Mouse (Mus musculus): ENCODE data around the gene Dynlt1c. TPM values are rescaled to one million over a fixed set of nuclear protein-coding genes. Genes with fewer than 3 reads are reported as not detected.
"Not testable (repeated sequence)": the region's sequence is repeated elsewhere in the genome, so short reads cannot be mapped to it uniquely, and the experiment has no call there.

Gene Dynlt1c
- polyA plus RNA-seq (2015; fragmentation: Nextera tagmentation; extraction: Ambion mirVana): 63.0 and 63.2 TPM in 2 replicates

DNA sequence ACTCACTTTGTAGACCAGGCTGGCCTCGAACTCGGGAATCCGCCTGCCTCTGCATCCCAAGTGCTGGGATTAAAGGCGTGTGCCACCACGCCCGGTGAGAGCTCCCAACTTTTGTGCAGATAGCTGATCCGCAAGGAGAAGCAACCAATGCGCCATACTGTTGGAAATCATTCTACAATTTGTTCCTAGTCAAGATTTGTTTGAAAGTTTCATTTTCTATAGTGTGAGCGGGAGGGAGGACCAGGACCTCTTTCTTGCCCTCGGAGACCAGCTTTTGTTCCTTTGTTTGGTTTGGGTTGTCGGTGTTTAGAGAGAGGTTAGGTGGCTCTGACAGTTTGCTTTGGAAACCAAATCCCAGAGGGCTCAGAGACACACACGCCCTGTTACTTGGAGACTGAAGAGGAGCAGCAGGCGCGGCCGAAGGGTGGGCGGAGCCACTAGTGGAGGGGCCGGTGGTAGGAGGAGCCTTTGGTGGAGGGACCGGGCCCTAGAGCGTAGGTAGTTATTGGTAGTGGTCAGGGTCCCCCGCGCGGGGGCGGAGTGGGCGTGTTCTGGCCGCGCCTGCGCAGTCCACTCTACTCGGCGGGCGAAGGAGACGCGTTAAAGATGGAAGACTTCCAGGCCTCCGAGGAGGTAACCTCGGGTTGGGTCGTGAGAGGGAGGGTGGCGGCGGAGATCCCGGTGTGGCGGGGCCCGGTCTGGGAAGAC, at the start of gene Dynlt1c:
Dynlt1c (plus strand) TSS at position 468 of the 708 bp plus-strand sequence.
- peak within 1 kb of the TSS; percentile 35 for H3K4me3 ChIP-seq (replicated peaks)
- H3K27me3 ChIP-seq (replicated peaks); H3K4me1 ChIP-seq; H3K9ac ChIP-seq (replicated peaks); H3K36me3 ChIP-seq; H3K9me3 ChIP-seq (replicated peaks): not testable (repeated sequence)
- peak within 1 kb of the TSS; percentile 72 for H3K27ac ChIP-seq (replicated peaks)
- H3K4me2 ChIP-seq: peak within 1 kb of the TSS; percentile 52
- peak; percentile 94 for ATAC-seq (ENCODE audit: low FRiP score)
- 8% methylated on average over 32 of the region's 40 CpGs for WGBS

DNA sequence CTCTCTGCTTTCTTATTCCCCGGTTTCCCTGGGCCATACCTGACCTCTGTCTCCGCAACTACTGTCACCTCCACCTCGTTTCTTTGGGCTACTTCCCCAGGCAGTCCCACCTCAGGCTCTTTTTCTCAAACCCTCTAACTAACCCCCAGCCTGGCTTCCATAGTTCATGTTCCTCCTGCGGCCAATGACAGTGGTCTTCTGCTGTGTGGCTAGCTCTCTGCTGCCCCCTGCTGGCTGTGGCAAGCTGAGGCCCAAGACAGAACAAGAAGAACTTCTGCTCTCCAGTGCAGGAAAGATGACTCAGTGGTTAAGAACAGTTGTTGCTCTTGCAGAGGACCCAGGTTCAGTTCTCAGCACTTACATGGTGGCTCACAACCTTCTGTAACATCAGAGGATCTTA, 47.7 kb upstream of the Dynlt1c start:
- H3K27me3 ChIP-seq (replicated peaks); H3K4me2 ChIP-seq; H3K36me3 ChIP-seq; H3K9me3 ChIP-seq (replicated peaks); H3K4me1 ChIP-seq; H3K4me3 ChIP-seq (replicated peaks); H3K27ac ChIP-seq (replicated peaks); H3K9ac ChIP-seq (replicated peaks): not testable (repeated sequence)
- peak; percentile 42; the same call in 1 of the 2 replicates for ATAC-seq (ENCODE audit: low FRiP score)
- WGBS: no CpG with 5 or more reads among the region's 4 CpGs

DNA sequence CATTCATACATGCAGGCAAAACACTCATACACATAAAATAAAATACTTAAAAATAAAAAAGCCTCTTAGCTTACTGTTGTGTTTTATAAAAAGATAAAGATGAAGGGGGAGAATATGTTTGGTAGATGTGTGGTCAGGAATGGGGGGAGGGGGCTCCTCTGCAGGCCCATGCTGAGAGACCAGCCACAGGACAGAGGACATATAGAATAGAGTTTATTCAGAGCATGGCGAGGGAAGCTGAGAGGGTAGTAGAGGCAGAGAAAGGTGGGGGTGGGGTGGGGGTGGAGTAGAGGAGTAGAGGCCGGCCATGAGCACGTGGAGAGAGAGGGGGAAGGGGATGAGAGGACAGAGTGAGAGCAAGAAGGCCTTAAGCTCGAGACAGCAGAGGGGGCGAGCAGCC, 47.2 kb upstream of the Dynlt1c start:
- not testable (repeated sequence) for H3K27ac ChIP-seq (replicated peaks); H3K9ac ChIP-seq (replicated peaks); H3K27me3 ChIP-seq (replicated peaks); H3K4me2 ChIP-seq; H3K9me3 ChIP-seq (replicated peaks); H3K4me3 ChIP-seq (replicated peaks); H3K36me3 ChIP-seq; H3K4me1 ChIP-seq
- no CpG with 5 or more reads among the region's 5 CpGs for WGBS
- ATAC-seq (ENCODE audit: low FRiP score): 0 out of 2 replicates have a peak, but pooled peaks have one; percentile 55

DNA sequence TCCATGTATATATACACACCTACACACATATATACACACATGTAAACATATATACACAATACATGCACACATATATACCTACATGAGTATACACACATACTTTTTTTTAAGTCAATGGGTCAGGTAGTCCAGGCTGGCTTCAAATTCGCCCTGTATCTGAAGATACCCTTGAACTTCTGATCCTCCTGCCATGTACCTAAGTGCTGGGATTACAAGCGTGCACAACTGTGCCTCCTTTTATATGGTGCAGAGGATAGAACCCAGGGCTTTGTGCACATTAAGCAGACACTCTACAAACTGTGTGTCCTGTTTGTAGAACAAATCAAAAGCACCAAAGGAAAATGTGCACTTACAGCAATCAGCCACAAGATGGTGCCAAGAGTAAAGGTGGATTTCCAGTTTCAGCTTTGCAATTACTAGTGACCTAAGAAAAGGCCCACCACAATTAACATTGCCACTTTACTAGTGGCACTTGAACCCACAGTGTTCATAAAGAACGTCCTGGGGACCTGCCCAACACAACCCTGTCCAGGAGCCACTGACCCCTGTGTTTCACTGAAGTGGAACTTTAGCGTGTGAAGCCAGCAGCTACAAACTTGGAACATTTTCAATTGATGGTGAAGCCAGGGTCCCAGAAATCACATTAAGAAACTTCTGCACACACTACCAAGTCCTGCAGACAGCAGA, 41.9 kb upstream of the Dynlt1c start:
- not testable (repeated sequence) for H3K4me3 ChIP-seq (replicated peaks); H3K4me2 ChIP-seq; H3K27ac ChIP-seq (replicated peaks); H3K4me1 ChIP-seq; H3K9ac ChIP-seq (replicated peaks); H3K36me3 ChIP-seq; H3K9me3 ChIP-seq (replicated peaks); H3K27me3 ChIP-seq (replicated peaks)
- no CpG with 5 or more reads among the region's 4 CpGs for WGBS
- peak; percentile 42; the same call in 1 of the 2 replicates for ATAC-seq (ENCODE audit: low FRiP score)

DNA sequence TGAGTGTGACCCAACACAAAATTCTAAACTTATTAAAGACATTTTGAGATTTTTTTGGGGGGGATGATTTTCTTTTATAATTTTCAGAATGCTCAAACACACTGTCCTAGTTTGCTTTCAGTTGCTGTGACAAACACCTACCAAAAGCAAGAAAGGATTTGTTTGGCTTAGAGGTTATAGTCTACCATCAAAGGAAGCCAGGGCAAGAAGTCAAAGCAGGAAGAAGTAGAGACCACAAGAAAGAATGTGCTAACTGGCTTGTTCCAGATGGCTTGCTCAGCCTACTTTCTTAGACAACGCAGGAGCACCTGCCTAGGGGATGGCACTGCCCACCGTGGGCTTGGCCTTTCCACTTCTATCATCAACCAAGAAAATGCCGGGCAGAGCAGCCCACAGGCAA, 36.6 kb upstream of the Dynlt1c start:
- not testable (repeated sequence) for H3K27ac ChIP-seq (replicated peaks); ATAC-seq (ENCODE audit: low FRiP score); H3K4me2 ChIP-seq; H3K36me3 ChIP-seq; H3K9me3 ChIP-seq (replicated peaks); H3K9ac ChIP-seq (replicated peaks); H3K4me3 ChIP-seq (replicated peaks); H3K27me3 ChIP-seq (replicated peaks); H3K4me1 ChIP-seq
- 93% methylated on average over 3 of the region's 3 CpGs for WGBS

DNA sequence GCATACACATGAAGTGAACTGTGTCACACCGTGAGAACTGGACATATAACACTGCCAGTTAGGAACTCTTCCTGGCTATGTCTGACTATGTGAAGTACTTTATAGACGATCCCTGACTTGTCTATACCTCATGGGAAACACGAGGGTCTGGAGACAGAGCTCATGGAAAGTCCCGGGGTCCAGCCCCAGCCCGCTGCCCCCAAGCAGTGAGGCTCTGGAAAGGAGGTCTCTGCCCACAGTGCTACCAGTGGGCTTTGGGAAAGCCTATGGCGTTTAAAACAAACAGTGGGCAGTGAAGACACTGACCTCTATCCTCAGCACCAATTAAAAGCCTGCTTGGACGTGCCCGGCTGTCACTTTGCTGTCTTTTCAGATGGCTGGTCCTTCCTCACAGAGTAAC, 33.6 kb upstream of the Dynlt1c start:
- not testable (repeated sequence) for H3K4me2 ChIP-seq; H3K36me3 ChIP-seq; H3K4me3 ChIP-seq (replicated peaks); H3K27ac ChIP-seq (replicated peaks); ATAC-seq (ENCODE audit: low FRiP score); H3K9ac ChIP-seq (replicated peaks); H3K4me1 ChIP-seq; H3K27me3 ChIP-seq (replicated peaks); H3K9me3 ChIP-seq (replicated peaks)
- WGBS: 81% methylated on average over 6 of the region's 8 CpGs

DNA sequence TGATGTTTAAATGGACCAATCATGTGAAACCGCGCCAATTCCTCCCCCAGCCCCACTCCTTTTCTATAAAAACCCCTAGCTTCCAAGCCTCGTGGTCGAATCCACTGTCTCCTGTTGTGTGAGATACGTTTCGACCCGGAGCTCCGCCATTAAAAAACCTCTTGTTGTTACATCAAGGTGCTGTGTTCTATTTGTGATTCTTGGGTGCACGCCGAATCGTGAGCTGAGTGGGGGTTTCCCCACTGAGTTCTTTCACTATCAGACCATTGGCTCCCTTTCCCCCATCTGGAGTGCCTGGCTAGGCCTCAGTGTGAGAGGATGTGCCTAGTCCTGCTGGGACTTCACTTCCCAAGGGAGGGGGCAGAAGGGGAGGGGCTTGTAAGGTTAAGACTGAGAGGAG, 30.2 kb upstream of the Dynlt1c start:
- not testable (repeated sequence) for H3K4me3 ChIP-seq (replicated peaks); H3K9me3 ChIP-seq (replicated peaks); H3K4me1 ChIP-seq; H3K4me2 ChIP-seq; H3K27ac ChIP-seq (replicated peaks); H3K9ac ChIP-seq (replicated peaks); ATAC-seq (ENCODE audit: low FRiP score); H3K36me3 ChIP-seq; H3K27me3 ChIP-seq (replicated peaks)
- 93% methylated on average over 11 of the region's 11 CpGs for WGBS

DNA sequence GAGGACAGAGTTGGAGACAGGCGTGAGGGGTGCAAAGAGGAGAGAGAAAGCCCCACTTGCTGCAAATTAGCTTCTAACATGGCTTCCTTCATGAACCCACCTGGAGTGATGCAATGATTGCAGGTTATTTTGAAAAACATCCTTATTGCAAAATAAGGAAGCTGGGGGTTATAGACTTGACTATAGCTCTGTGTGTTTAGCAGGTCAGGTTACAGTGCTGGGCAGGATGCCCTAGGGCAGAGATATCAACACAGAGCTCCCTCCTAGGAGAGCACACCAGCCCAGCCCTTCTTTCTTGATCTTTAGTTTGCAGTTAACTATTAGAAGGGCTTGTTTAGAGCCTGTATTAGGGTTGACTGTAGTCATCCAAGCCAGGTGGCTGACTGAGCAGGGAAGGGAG, 29.3 kb upstream of the Dynlt1c start:
- H3K27ac ChIP-seq (replicated peaks); H3K36me3 ChIP-seq; H3K9me3 ChIP-seq (replicated peaks); H3K27me3 ChIP-seq (replicated peaks); H3K4me1 ChIP-seq; ATAC-seq (ENCODE audit: low FRiP score); H3K4me3 ChIP-seq (replicated peaks); H3K4me2 ChIP-seq; H3K9ac ChIP-seq (replicated peaks): not testable (repeated sequence)
- WGBS: no CpG with 5 or more reads among the region's 1 CpGs

DNA sequence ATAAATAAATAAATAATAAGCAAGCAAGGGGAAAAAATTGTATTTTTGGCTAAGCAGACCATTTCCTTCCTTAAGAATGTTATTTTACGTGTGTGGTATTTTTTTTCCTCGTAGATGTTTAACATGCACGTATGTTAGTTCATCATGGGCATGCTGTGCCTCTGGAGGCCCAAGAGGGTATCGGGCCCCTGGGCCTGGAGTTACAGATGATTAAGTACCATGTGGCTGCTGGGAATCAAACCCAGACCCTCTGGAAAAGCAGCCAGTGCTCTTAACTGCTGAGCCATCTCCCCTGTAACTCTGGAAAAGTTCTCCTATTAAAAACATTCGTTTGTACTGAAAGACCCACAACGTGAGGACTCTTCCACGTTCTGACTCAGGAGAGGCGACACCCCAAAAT, 26.1 kb upstream of the Dynlt1c start:
- H3K9me3 ChIP-seq (replicated peaks); H3K9ac ChIP-seq (replicated peaks); H3K27me3 ChIP-seq (replicated peaks); H3K27ac ChIP-seq (replicated peaks); H3K4me3 ChIP-seq (replicated peaks); H3K36me3 ChIP-seq; H3K4me2 ChIP-seq; ATAC-seq (ENCODE audit: low FRiP score); H3K4me1 ChIP-seq: not testable (repeated sequence)
- WGBS: 94% methylated on average over 8 of the region's 8 CpGs

DNA sequence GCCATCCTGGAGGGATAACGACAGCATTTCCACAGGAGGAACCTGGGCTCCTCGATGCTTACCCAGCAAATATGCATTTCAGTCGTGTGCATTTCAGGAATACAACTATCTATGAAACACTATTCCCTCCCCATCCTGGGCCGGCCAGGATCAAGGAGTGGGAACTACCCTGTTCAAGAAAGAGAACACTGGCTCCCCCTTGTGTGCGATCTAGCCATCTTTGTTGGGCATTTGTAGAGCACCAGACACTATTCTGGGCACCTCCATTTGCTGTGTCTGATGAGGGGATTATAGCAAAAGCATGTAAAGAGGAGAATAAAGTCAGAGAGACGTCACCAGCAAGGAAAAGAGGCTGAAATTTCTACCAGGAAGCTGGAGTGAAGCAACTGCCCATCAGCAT, 12.8 kb upstream of the Dynlt1c start:
- H3K27me3 ChIP-seq (replicated peaks); H3K4me2 ChIP-seq; ATAC-seq (ENCODE audit: low FRiP score); H3K9me3 ChIP-seq (replicated peaks); H3K36me3 ChIP-seq; H3K4me1 ChIP-seq; H3K4me3 ChIP-seq (replicated peaks); H3K9ac ChIP-seq (replicated peaks); H3K27ac ChIP-seq (replicated peaks): not testable (repeated sequence)
- no CpG with 5 or more reads among the region's 6 CpGs for WGBS

DNA sequence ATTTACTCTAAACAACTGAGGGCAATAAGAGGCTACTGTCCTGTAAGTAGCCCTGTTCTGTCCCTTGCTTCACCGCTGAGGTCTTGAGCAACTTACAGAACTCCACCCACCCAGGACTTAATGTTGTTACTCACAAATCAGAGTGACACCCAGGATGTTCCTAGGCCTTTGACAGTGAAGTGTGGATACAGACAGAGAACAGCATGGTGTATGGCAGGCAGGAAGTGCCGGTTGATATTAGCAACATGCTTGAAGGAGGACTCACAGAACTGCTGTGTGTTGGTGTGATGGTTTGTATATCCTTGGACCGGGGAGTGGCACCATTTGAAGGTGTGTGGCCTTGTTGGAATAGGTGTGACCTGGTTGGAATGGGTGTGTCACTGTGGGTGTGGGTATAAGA, 9.4 kb upstream of the Dynlt1c start:
- WGBS: 90% methylated on average over 2 of the region's 3 CpGs
- not testable (repeated sequence) for ATAC-seq (ENCODE audit: low FRiP score)

DNA sequence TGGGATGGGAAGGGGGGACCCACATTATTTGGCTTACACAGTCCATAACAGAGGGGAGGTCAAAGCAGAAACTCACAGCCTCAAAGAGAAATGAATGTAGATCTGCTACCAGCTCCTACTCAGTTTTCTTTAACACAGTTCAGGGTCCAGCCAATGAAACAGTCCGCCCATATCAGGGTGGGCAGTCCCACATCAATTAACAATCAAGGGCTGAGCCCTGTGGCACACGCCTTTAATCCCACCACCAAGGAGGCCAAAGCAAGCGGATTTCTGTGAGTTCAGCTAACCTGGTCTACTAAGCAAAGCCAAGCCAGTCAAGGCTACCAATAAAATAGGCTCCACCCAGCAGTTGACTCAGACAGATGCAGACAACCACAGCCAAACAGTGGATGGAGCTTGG, 7.6 kb upstream of the Dynlt1c start:
- H3K27me3 ChIP-seq (replicated peaks); H3K27ac ChIP-seq (replicated peaks); H3K4me3 ChIP-seq (replicated peaks); H3K36me3 ChIP-seq; H3K4me2 ChIP-seq; H3K9me3 ChIP-seq (replicated peaks); H3K9ac ChIP-seq (replicated peaks); H3K4me1 ChIP-seq; ATAC-seq (ENCODE audit: low FRiP score): not testable (repeated sequence)
- WGBS: 88% methylated on average over 3 of the region's 3 CpGs

More for the DNA sequence above, 9.4 kb upstream of the Dynlt1c start:
- H3K27me3 ChIP-seq (replicated peaks); H3K9me3 ChIP-seq (replicated peaks); H3K27ac ChIP-seq (replicated peaks); H3K4me1 ChIP-seq; H3K36me3 ChIP-seq; H3K4me3 ChIP-seq (replicated peaks); H3K4me2 ChIP-seq; H3K9ac ChIP-seq (replicated peaks): not testable (repeated sequence)
